Mouse (Mus musculus): ENCODE measurements around the gene Sds. TPM values are rescaled to one million over a fixed set of nuclear protein-coding genes. Genes with fewer than 3 reads are reported as not detected.
"Not testable (repeated sequence)": the region's sequence is repeated elsewhere in the genome, so short reads cannot be mapped to it uniquely, and the experiment has no call there.

Sds gene
- polyA plus RNA-seq, 1 experiment from 2014 or later, result not detected

GRCm38 (mm10) chr5:120490679-120491192 is 14.4 kb downstream of the Sds start:
- H3K4me2 ChIP-seq (ENCODE audit: low read length), result no peak overlapping the region
- H3K27ac ChIP-seq (ENCODE audit: low read length), result no peak overlapping the region
- no peak overlapping the region for H3K4me3 ChIP-seq (ENCODE audit: low read depth, low read length)
- H3K27me3 ChIP-seq (ENCODE audit: control insufficient read depth, insufficient read depth, low read depth, low read length), result no peaks in the 10 kb centered on the region
- no peaks in the 10 kb centered on the region for H3K4me1 ChIP-seq (ENCODE audit: control insufficient read depth, insufficient read depth, low read length)
- H3K36me3 ChIP-seq (ENCODE audit: control insufficient read depth, insufficient read depth, low read length), result peaks cover 24% of the 10 kb centered on the region; the same call in 1 of the 2 replicates
- no peaks in the 10 kb centered on the region for H3K9me3 ChIP-seq (replicated peaks; ENCODE audit: control insufficient read depth, low read length, poor library complexity, severe bottlenecking)
- ATAC-seq, result no peak
- H3K9ac ChIP-seq (ENCODE audit: low read depth, low read length), result no peak overlapping the region
- WGBS, result 77% methylated on average over 8 of the region's 8 CpGs

DNA sequence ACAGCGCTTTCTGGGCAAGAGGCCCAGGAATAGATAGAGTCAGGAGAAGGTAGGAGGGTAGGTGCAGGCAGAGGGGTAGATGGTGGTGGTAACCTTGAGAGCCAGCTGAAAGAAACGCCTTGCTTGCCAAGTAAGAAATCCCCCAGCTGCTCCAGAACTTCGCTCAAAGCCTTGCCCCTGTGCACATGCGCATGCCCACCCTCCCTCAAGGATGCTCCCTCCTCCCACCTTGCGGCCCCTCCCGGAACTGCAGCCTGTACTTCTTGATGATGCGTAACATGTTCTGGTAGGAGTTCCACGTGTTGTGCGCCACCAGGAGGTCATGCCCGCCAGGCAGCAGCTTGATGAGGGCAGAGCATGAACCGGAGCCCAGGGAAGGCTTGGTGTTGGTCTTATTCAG is 16.1 kb downstream of the Sds start:
- H3K27ac ChIP-seq (ENCODE audit: low read length), result no peak overlapping the region
- no peaks in the 10 kb centered on the region for H3K4me1 ChIP-seq (ENCODE audit: control insufficient read depth, insufficient read depth, low read length)
- no peak overlapping the region for H3K4me3 ChIP-seq (ENCODE audit: low read depth, low read length)
- peaks cover 11% of the 10 kb centered on the region; the same call in 1 of the 2 replicates for H3K36me3 ChIP-seq (ENCODE audit: control insufficient read depth, insufficient read depth, low read length)
- no peak overlapping the region for H3K4me2 ChIP-seq (ENCODE audit: low read length)
- no peaks in the 10 kb centered on the region for H3K27me3 ChIP-seq (ENCODE audit: control insufficient read depth, insufficient read depth, low read depth, low read length)
- no peak overlapping the region for H3K9ac ChIP-seq (ENCODE audit: low read depth, low read length)
- WGBS, result 67% methylated on average over 11 of the region's 11 CpGs
- no peak for ATAC-seq
- no peaks in the 10 kb centered on the region for H3K9me3 ChIP-seq (replicated peaks; ENCODE audit: control insufficient read depth, low read length, poor library complexity, severe bottlenecking)

- H3K9me3 ChIP-seq (replicated peaks; ENCODE audit: control insufficient read depth, low read length, poor library complexity, severe bottlenecking), result no peaks in the 10 kb centered on the region
- no peak for ATAC-seq
- WGBS, result 83% methylated on average over 6 of the region's 6 CpGs
These were observed 17.1 kb downstream of the Sds start for GRCm38 (mm10) chr5:120493440-120493839.

DNA sequence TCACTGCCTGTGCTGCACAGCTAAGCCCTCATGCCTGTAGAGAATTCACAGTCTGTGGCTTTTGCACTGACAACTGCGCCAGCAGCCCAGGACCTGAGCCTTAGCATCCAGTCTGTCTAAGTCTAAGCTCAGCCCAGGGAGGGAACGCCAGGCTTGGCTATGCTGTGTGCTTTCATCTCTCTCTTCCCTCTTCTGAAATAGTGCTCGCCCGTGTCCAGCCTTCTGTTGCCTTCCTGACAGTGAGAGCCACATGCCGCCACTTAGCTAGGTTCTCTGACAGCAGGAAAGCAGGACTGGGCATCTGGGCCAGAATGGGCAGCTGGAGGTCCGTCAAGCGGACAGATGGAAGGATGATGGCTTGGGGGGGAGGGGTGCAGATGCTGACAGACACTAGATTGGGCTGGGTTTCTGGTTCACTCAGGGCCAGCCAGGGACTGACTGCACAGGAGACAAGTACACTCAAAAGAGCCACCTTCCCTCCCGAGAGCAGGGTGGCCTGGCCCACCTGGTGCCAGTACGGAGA is 17.6 kb downstream of the Sds start:
- WGBS, result 75% methylated on average over 9 of the region's 9 CpGs
- no peaks in the 10 kb centered on the region for H3K27me3 ChIP-seq (ENCODE audit: control insufficient read depth, insufficient read depth, low read depth, low read length)
- H3K9ac ChIP-seq (ENCODE audit: low read depth, low read length), result no peak overlapping the region
- H3K36me3 ChIP-seq (ENCODE audit: control insufficient read depth, insufficient read depth, low read length), result peaks cover 14% of the 10 kb centered on the region; the same call in 1 of the 2 replicates
- no peaks in the 10 kb centered on the region for H3K9me3 ChIP-seq (replicated peaks; ENCODE audit: control insufficient read depth, low read length, poor library complexity, severe bottlenecking)
- no peak overlapping the region for H3K27ac ChIP-seq (ENCODE audit: low read length)
- no peak overlapping the region for H3K4me2 ChIP-seq (ENCODE audit: low read length)
- H3K4me3 ChIP-seq (ENCODE audit: low read depth, low read length), result no peak overlapping the region
- ATAC-seq, result no peak
- no peaks in the 10 kb centered on the region for H3K4me1 ChIP-seq (ENCODE audit: control insufficient read depth, insufficient read depth, low read length)

More at GRCm38 (mm10) chr5:120493440-120493839, 17.1 kb downstream of the Sds start:
- Histone ChIP-seq H3K4me3 (ENCODE audit: low read depth, low read length) (no peak overlapping the region), H3K9ac (ENCODE audit: low read depth, low read length) (no peak overlapping the region), H3K4me2 (ENCODE audit: low read length) (no peak overlapping the region), H3K27me3 (ENCODE audit: control insufficient read depth, insufficient read depth, low read depth, low read length) (no peaks in the 10 kb centered on the region), H3K36me3 (ENCODE audit: control insufficient read depth, insufficient read depth, low read length) (peaks cover 13% of the 10 kb centered on the region; the same call in 1 of the 2 replicates), H3K27ac (ENCODE audit: low read length) (no peak overlapping the region), H3K4me1 (ENCODE audit: control insufficient read depth, insufficient read depth, low read length) (no peaks in the 10 kb centered on the region)

GRCm38 (mm10) chr5:120495064-120495702 is 18.9 kb downstream of the Sds start:
- H3K27ac ChIP-seq (ENCODE audit: low read length), result no peak overlapping the region
- peaks cover 14% of the 10 kb centered on the region; the same call in 1 of the 2 replicates for H3K36me3 ChIP-seq (ENCODE audit: control insufficient read depth, insufficient read depth, low read length)
- H3K9ac ChIP-seq (ENCODE audit: low read depth, low read length), result no peak overlapping the region
- no peak for ATAC-seq
- WGBS, result 81% methylated on average over 10 of the region's 10 CpGs
- H3K4me1 ChIP-seq (ENCODE audit: control insufficient read depth, insufficient read depth, low read length), result no peaks in the 10 kb centered on the region
- no peak overlapping the region for H3K4me3 ChIP-seq (ENCODE audit: low read depth, low read length)
- H3K4me2 ChIP-seq (ENCODE audit: low read length), result no peak overlapping the region
- H3K9me3 ChIP-seq (replicated peaks; ENCODE audit: control insufficient read depth, low read length, poor library complexity, severe bottlenecking), result no peaks in the 10 kb centered on the region
- H3K27me3 ChIP-seq (ENCODE audit: control insufficient read depth, insufficient read depth, low read depth, low read length), result no peaks in the 10 kb centered on the region

DNA sequence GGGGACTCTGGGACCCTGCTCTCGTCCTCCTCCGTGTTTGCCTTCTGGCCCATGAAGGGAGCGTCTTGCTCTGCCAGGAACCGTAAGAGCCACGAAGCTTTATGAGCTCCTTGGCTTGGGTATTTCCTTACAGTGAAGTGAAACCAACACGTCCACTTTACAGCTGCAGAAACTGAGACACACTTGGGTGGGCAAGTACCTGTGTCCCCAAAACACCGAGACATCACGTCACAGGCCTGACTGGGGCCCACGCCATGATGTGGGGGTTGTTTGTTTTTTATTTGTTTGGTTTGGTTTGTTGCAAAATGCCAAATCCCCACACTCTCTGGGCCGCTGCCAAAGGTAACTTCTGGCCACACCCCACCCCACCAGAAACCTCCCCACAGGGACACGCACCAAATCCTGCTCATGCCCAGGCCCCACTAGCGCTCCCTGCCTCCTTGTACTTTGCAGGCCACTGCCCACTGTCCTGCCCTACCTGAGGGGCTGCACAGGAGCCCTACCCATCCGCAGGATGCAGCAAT is 19.4 kb downstream of the Sds start:
- no peak for ATAC-seq
- H3K9ac ChIP-seq (ENCODE audit: low read depth, low read length), result no peak overlapping the region
- peaks cover 14% of the 10 kb centered on the region; the same call in 1 of the 2 replicates for H3K36me3 ChIP-seq (ENCODE audit: control insufficient read depth, insufficient read depth, low read length)
- no peak overlapping the region for H3K4me2 ChIP-seq (ENCODE audit: low read length)
- H3K4me1 ChIP-seq (ENCODE audit: control insufficient read depth, insufficient read depth, low read length), result no peaks in the 10 kb centered on the region
- H3K4me3 ChIP-seq (ENCODE audit: low read depth, low read length), result no peak overlapping the region
- no peak overlapping the region for H3K27ac ChIP-seq (ENCODE audit: low read length)
- no peaks in the 10 kb centered on the region for H3K27me3 ChIP-seq (ENCODE audit: control insufficient read depth, insufficient read depth, low read depth, low read length)
- WGBS, result 89% methylated on average over 13 of the region's 13 CpGs
- H3K9me3 ChIP-seq (replicated peaks; ENCODE audit: control insufficient read depth, low read length, poor library complexity, severe bottlenecking), result no peaks in the 10 kb centered on the region

DNA sequence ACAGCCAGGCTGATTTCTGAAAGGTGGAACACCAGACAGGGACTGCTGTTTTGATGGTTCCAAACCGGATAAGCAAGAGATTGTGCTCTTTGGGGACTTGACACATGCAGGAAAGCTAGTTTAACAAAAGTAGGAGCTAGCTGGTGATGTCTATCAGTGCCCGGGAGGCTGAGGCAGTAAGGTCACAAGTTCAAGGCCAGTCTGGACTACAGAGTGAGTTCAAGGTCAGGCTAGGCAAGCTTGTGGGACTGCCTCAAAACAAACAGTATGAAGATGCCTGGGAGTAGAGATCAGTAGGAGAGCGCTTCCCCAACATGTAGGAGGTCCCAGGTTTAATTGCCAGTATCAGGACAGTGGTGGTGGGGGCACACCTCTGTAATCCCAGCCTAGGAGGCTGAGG is 20.7 kb downstream of the Sds start:
- no peak overlapping the region for H3K27ac ChIP-seq (ENCODE audit: low read length)
- no peak for ATAC-seq
- peaks cover 14% of the 10 kb centered on the region; the same call in 1 of the 2 replicates for H3K36me3 ChIP-seq (ENCODE audit: control insufficient read depth, insufficient read depth, low read length)
- H3K9ac ChIP-seq (ENCODE audit: low read depth, low read length), result no peak overlapping the region
- H3K4me1 ChIP-seq (ENCODE audit: control insufficient read depth, insufficient read depth, low read length), result peaks cover 2% of the 10 kb centered on the region; the same call in 1 of the 2 replicates
- H3K4me2 ChIP-seq (ENCODE audit: low read length), result no peak overlapping the region
- H3K9me3 ChIP-seq (replicated peaks; ENCODE audit: control insufficient read depth, low read length, poor library complexity, severe bottlenecking), result no peaks in the 10 kb centered on the region
- 94% methylated on average over 3 of the region's 3 CpGs for WGBS
- no peaks in the 10 kb centered on the region for H3K27me3 ChIP-seq (ENCODE audit: control insufficient read depth, insufficient read depth, low read depth, low read length)
- H3K4me3 ChIP-seq (ENCODE audit: low read depth, low read length), result no peak overlapping the region

DNA sequence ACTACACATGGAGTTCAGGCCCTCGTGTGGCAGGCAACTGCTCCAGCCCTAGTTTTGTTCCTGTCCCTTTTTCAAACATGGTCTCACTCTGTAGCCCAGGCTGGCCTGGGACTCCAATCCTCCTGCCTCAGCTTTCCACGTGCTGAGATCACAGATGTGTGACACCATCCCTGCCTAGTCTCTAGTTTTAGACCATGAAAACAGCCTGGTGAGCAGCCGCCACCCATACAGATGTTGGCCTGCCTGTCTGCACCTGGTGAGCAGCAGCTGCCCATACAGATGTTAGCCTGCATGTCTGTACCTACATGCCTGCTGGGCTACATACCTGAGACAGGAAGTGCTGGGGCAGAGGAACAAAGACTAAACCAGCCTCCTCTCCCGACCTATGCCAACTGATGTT is 22.9 kb downstream of the Sds start:
- H3K4me3 ChIP-seq (ENCODE audit: low read depth, low read length), result no peak overlapping the region
- no peak overlapping the region for H3K4me2 ChIP-seq (ENCODE audit: low read length)
- no peak for ATAC-seq
- H3K9me3 ChIP-seq (replicated peaks; ENCODE audit: control insufficient read depth, low read length, poor library complexity, severe bottlenecking), result no peaks in the 10 kb centered on the region
- H3K27me3 ChIP-seq (ENCODE audit: control insufficient read depth, insufficient read depth, low read depth, low read length), result no peaks in the 10 kb centered on the region
- WGBS, result 84% methylated on average over 4 of the region's 4 CpGs
- peaks cover 9% of the 10 kb centered on the region; the same call in 1 of the 2 replicates for H3K4me1 ChIP-seq (ENCODE audit: control insufficient read depth, insufficient read depth, low read length)
- H3K27ac ChIP-seq (ENCODE audit: low read length), result no peak overlapping the region
- 0 out of 2 replicates have a peak, but pooled peaks cover 3% of the 10 kb centered on the region for H3K36me3 ChIP-seq (ENCODE audit: control insufficient read depth, insufficient read depth, low read length)
- H3K9ac ChIP-seq (ENCODE audit: low read depth, low read length), result no peak overlapping the region

DNA sequence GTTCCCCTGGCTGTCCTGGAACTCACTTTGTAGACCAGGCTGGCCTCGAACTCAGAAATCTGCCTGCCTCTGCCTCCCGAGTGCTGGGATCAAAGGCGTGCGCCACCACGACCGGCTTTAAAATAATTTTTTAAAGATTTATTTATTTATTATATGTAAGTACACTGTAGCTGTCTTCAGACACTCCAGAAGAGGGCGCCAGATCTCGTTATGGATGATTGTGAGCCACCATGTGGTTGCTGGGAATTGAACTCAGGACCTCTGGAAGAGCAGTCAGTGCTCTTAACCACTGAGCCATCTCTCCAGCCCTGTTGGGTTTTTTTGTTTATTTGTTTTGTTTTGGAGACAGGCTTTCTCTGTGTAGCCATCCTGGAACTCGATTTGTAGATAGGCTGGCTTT is 24.3 kb downstream of the Sds start:
- not testable (repeated sequence) for H3K27me3 ChIP-seq (ENCODE audit: control insufficient read depth, insufficient read depth, low read depth, low read length); H3K9ac ChIP-seq (ENCODE audit: low read depth, low read length); H3K4me1 ChIP-seq (ENCODE audit: control insufficient read depth, insufficient read depth, low read length); H3K4me3 ChIP-seq (ENCODE audit: low read depth, low read length); H3K4me2 ChIP-seq (ENCODE audit: low read length); H3K9me3 ChIP-seq (replicated peaks; ENCODE audit: control insufficient read depth, low read length, poor library complexity, severe bottlenecking); H3K36me3 ChIP-seq (ENCODE audit: control insufficient read depth, insufficient read depth, low read length); H3K27ac ChIP-seq (ENCODE audit: low read length); ATAC-seq
- WGBS, result 91% methylated on average over 9 of the region's 9 CpGs
